Mouse (Mus musculus): ENCODE measurements around the gene Npr2. TPM values are rescaled to one million over a fixed set of nuclear protein-coding genes. Genes with fewer than 3 reads are reported as not detected.
"Not testable (repeated sequence)": the region's sequence is repeated elsewhere in the genome, so short reads cannot be mapped to it uniquely, and the experiment has no call there.

Npr2 gene
- polyA plus RNA-seq (2012; ENCODE audit: insufficient read depth, insufficient read length, missing spikeins) = 10.8 and 16.4 TPM in 2 replicates

GRCm38 (mm10) chr4:43631046-43631955 lies at the start of gene Npr2:
Npr2 (plus strand) TSS chr4:43631935.
- peak within 1 kb of the TSS; percentile 62 for H3K27ac ChIP-seq (replicated peaks; ENCODE audit: low read depth, low read length)
- peaks cover 9% of the 10 kb centered on the region for H3K4me1 ChIP-seq (ENCODE audit: control insufficient read depth, insufficient read depth, insufficient read length, low read length)
- H3K4me3 ChIP-seq (ENCODE audit: insufficient read depth, low read depth, low read length) = peak within 1 kb of the TSS; percentile 69

- H3K4me3 ChIP-seq (ENCODE audit: insufficient read depth, low read depth, low read length) = no peak overlapping the region
- H3K4me1 ChIP-seq (ENCODE audit: control insufficient read depth, insufficient read depth, insufficient read length, low read length) = peaks cover 20% of the 10 kb centered on the region
- H3K27ac ChIP-seq (replicated peaks; ENCODE audit: low read depth, low read length) = no peak overlapping the region
These were observed 49.5 kb upstream of the Npr2 start for GRCm38 (mm10) chr4:43582241-43582640.

DNA sequence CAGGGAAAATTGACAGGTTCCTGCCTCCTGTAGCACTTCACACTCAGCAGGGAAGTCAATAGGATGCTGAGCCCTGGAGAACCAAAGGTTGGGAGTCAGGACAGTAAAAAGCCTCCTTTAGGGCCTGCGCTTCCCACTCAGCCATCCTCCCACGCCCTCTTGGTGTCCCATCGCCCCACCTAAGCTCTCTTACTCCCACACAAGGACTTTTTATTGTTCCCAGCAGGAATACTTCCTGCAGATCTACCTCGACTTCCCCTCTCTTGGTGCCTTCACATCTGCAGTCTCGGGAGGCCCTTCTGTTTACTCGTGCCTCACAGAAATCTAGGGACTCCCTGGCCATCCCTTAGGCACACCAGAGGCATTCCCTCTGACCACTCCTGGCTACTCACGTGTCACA lies 48.3 kb upstream of the Npr2 start:
- Histone ChIP-seq H3K4me3 (ENCODE audit: insufficient read depth, low read depth, low read length) (no peak overlapping the region), H3K27ac (replicated peaks; ENCODE audit: low read depth, low read length) (peak overlapping the region; percentile 79), H3K4me1 (ENCODE audit: control insufficient read depth, insufficient read depth, insufficient read length, low read length) (peaks cover 23% of the 10 kb centered on the region)

GRCm38 (mm10) chr4:43584444-43585416 lies 47.0 kb upstream of the Npr2 start, which contains the start of gene Msmp:
Msmp (minus strand) TSS chr4:43584494.
- Histone ChIP-seq H3K27ac (replicated peaks; ENCODE audit: low read depth, low read length) (peak within 1 kb of the TSS; percentile 79), H3K4me1 (ENCODE audit: control insufficient read depth, insufficient read depth, insufficient read length, low read length) (peaks cover 22% of the 10 kb centered on the region), H3K4me3 (ENCODE audit: insufficient read depth, low read depth, low read length) (no peak within 1 kb of the TSS)

- Histone ChIP-seq H3K4me3 (ENCODE audit: insufficient read depth, low read depth, low read length) (no peak overlapping the region), H3K4me1 (ENCODE audit: control insufficient read depth, insufficient read depth, insufficient read length, low read length) (peaks cover 20% of the 10 kb centered on the region), H3K27ac (replicated peaks; ENCODE audit: low read depth, low read length) (peak overlapping the region; percentile 96)
These were observed 46.1 kb upstream of the Npr2 start for GRCm38 (mm10) chr4:43585682-43586081.

DNA sequence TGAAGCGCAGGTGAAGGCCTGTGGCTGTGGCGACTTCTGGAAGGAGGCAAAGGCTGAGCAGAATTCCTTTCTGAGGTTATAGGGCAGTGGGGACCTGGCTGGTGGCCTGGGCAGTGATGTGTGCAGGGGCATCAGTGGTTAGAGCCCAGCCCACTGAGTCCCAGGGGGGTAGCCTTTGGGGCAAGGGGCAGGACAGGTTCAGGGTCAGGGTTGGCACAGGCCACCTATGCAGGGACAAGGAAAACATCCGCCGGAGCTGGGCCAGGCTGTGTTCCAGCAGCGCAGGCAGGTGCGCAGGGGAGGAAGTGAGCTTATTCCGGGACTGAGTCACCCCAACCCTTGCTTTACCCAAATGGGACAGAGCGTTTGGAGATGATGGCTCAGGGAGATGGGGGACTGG lies 45.3 kb upstream of the Npr2 start:
- Histone ChIP-seq H3K4me3 (ENCODE audit: insufficient read depth, low read depth, low read length) (no peak overlapping the region), H3K4me1 (ENCODE audit: control insufficient read depth, insufficient read depth, insufficient read length, low read length) (peaks cover 20% of the 10 kb centered on the region), H3K27ac (replicated peaks; ENCODE audit: low read depth, low read length) (peak overlapping the region; percentile 99)

DNA sequence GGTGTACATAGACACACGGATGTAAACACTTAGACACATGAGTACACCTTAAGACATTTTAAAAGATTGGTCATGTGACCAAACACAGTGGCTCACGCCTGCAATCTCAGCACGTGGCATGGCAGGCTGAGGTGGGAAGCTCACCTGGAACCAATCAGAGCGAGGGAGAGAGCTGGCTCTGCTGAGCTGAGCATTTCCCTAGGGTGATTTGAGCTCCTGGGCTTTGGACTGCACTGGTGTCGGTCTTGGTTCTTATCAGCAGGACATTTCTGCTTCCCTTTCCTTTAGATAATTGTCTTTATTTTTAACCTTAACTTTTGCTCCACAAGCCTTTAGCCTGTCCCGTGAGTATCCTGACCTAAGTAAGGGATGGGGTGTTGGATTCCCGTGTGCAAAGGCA lies 44.1 kb upstream of the Npr2 start:
- H3K4me3 ChIP-seq (ENCODE audit: insufficient read depth, low read depth, low read length) = no peak overlapping the region
- peaks cover 20% of the 10 kb centered on the region for H3K4me1 ChIP-seq (ENCODE audit: control insufficient read depth, insufficient read depth, insufficient read length, low read length)
- H3K27ac ChIP-seq (replicated peaks; ENCODE audit: low read depth, low read length) = peak overlapping the region; percentile 99

GRCm38 (mm10) chr4:43591543-43591942 lies 40.2 kb upstream of the Npr2 start:
- no peak overlapping the region for H3K27ac ChIP-seq (replicated peaks; ENCODE audit: low read depth, low read length)
- peaks cover 8% of the 10 kb centered on the region for H3K4me1 ChIP-seq (ENCODE audit: control insufficient read depth, insufficient read depth, insufficient read length, low read length)
- H3K4me3 ChIP-seq (ENCODE audit: insufficient read depth, low read depth, low read length) = no peak overlapping the region

DNA sequence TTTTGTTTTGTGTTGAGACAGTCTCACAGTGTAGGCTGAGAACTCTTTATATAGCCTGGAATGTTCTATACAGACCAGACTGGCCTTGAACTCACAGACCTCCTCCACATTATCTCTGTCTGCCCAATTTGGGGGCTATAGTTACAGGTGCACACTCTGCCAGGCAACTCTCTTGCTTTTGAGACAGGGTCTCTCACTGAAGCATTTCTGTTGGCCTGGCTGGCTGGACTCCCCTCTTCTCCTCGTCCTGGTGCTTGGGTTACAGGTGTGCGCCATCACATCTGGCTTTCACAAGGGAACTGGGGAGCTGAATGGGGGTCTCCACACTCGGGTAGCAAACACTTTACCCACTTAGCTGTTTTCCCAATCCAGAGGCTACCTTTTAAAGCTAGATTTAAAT lies 39.8 kb upstream of the Npr2 start:
- Histone ChIP-seq H3K27ac (replicated peaks; ENCODE audit: low read depth, low read length) (no peak overlapping the region), H3K4me1 (ENCODE audit: control insufficient read depth, insufficient read depth, insufficient read length, low read length) (peaks cover 5% of the 10 kb centered on the region; the same call in 1 of the 2 replicates), H3K4me3 (ENCODE audit: insufficient read depth, low read depth, low read length) (no peak overlapping the region)

DNA sequence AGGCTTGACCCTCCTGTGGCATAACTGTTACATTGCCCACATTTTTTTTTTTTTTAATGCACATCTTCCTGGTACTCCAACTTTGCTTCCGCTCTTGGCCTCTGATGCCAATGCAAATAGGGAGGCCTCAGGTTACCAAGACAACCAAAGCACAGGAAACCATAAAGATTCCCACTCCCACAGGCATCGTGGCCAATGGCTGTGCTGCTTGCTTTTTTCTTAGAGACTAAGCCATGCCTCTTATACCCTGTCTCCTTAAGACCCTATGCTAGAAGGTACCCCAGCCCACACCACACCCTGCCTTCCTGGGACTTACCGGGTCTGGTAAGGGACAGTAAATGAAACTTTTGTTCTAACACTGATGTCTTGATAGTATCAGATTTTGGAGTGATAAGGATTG lies 38.3 kb upstream of the Npr2 start:
- Histone ChIP-seq H3K27ac (replicated peaks; ENCODE audit: low read depth, low read length) (no peak overlapping the region), H3K4me1 (ENCODE audit: control insufficient read depth, insufficient read depth, insufficient read length, low read length) (no peaks in the 10 kb centered on the region), H3K4me3 (ENCODE audit: insufficient read depth, low read depth, low read length) (no peak overlapping the region)

DNA sequence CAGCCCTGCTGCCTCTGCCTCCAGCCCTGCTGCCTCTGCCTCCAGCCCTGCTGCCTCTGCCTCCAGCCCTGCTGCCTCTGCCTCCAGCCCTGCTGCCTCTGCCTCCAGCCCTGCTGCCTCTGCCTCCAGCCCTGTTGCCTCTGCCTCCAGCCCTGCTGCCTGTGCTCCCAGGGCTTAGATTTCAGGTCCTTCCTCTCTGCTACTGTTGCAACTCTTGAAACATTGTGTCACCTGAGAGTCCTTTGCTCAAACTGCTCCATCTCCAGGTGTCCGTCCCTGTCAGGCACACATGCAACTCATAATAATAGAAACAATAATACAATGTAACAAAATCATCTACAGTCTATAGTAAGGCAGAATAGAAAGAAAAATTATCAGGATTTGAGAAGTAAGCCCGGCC lies 35.1 kb upstream of the Npr2 start:
- H3K4me3 ChIP-seq (ENCODE audit: insufficient read depth, low read depth, low read length); H3K4me1 ChIP-seq (ENCODE audit: control insufficient read depth, insufficient read depth, insufficient read length, low read length); H3K27ac ChIP-seq (replicated peaks; ENCODE audit: low read depth, low read length): not testable (repeated sequence)

- H3K27ac ChIP-seq (replicated peaks; ENCODE audit: low read depth, low read length) = no peak overlapping the region
- H3K4me3 ChIP-seq (ENCODE audit: insufficient read depth, low read depth, low read length) = no peak overlapping the region
- no peaks in the 10 kb centered on the region for H3K4me1 ChIP-seq (ENCODE audit: control insufficient read depth, insufficient read depth, insufficient read length, low read length)
These were observed 33.5 kb upstream of the Npr2 start for GRCm38 (mm10) chr4:43598200-43598599.

DNA sequence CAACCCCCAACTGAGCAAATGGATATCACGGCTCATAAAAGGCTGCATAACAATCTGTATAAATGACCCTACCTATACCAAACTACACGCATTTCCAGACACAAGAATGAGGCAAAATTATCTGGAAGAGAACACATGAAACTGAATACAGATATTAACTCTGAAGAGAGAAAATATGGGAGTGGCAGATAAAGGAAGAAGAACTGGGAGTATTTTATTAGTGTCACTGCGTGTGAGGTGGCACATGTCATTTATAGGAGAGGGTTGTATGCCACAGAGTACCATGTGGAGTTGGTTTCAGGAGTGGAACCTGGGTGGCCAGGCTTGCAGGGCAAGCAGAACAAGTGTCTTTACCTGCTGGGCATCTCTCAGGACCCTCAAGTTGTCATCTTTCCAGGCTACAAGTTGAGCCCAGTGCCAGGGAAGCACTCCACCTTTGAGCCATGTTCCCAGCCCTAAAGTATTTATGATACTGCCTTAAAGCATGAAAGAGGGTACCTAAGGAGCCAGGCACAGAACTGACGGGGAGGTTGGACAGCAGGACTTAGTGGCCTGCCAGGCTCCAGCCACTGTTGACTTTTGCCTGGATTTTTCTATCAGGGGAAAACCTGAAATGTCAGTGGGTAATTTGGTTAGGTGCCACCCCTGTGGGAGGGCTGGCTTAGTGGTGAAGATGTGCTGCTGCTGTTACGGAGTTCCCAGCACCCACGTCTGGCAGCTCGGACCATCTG lies 32.9 kb upstream of the Npr2 start:
- no peak overlapping the region for H3K27ac ChIP-seq (replicated peaks; ENCODE audit: low read depth, low read length)
- H3K4me1 ChIP-seq (ENCODE audit: control insufficient read depth, insufficient read depth, insufficient read length, low read length) = no peaks in the 10 kb centered on the region
- no peak overlapping the region for H3K4me3 ChIP-seq (ENCODE audit: insufficient read depth, low read depth, low read length)

GRCm38 (mm10) chr4:43600195-43600934 lies 31.4 kb upstream of the Npr2 start:
- H3K27ac ChIP-seq (replicated peaks; ENCODE audit: low read depth, low read length) = no peak overlapping the region
- no peak overlapping the region for H3K4me3 ChIP-seq (ENCODE audit: insufficient read depth, low read depth, low read length)
- H3K4me1 ChIP-seq (ENCODE audit: control insufficient read depth, insufficient read depth, insufficient read length, low read length) = no peaks in the 10 kb centered on the region
